Mouse (Mus musculus) kidney, postnatal 0 days (tissue): ENCODE measurements around the gene Capn2. TPM values are rescaled to one million over a fixed set of nuclear protein-coding genes. Genes with fewer than 3 reads are reported as not detected.

Experiments
- ATAC-seq: fragments of 200-750 bp; cut with Nextera tagmentation; replicated peaks from 2 replicates; pipeline ENCODE4 v1.8.0; 2017; ENCODE audit warnings: low read depth, moderate number of reproducible peaks, moderate TSS enrichment, moderate library complexity; ENCODE audit not compliant: low FRiP score
- DNase-seq: peaks from one replicate; pipeline ENCODE4 v3.0.0-alpha.2; 2016; ENCODE audit warnings: low spot score
- H3K27ac ChIP-seq: fragments of 300-500 bp; sonication (generic); 2 replicates; pipeline ENCODE4 v1.5.1; 2014; ENCODE audit warnings: mild to moderate bottlenecking
- H3K27me3 ChIP-seq: fragments of 300-500 bp; sonication (generic); 2 replicates; pipeline ENCODE4 v1.6.1; 2014; ENCODE audit warnings: low read length, mixed read lengths; ENCODE audit not compliant: insufficient read depth
- H3K36me3 ChIP-seq: fragments of 300-500 bp; sonication (generic); 2 replicates; pipeline ENCODE4 v1.6.1; 2014; ENCODE audit warnings: low read length, mixed read lengths; ENCODE audit not compliant: insufficient read depth
- H3K4me1 ChIP-seq: fragments of 300-500 bp; sonication (generic); replicated peaks from 2 replicates; pipeline ENCODE4 v1.6.1; 2014; ENCODE audit warnings: antibody characterized with exemption, low read length, mixed read lengths; ENCODE audit not compliant: insufficient read depth
- H3K4me2 ChIP-seq: fragments of 300-500 bp; sonication (generic); 2 replicates; pipeline ENCODE4 v1.6.1; 2014; ENCODE audit warnings: mild to moderate bottlenecking, low read length, moderate library complexity, mixed read lengths
- H3K4me3 ChIP-seq: fragments of 300-500 bp; sonication (generic); replicated peaks from 2 replicates; pipeline ENCODE4 v1.5.1; 2014; ENCODE audit warnings: low read depth, low read length
- H3K9ac ChIP-seq: fragments of 300-500 bp; sonication (generic); 2 replicates; pipeline ENCODE4 v1.6.1; 2014; ENCODE audit warnings: low read depth, low read length
- H3K9me3 ChIP-seq: fragments of 300-500 bp; sonication (generic); replicated peaks from 2 replicates; pipeline ENCODE4 v1.6.1; 2016; ENCODE audit warnings: low read length, inconsistent platforms, mixed read lengths
- CTCF ChIP-seq: IDR thresholded peaks from 2 replicates; pipeline ENCODE4 v1.5.1; 2016; ENCODE audit warnings: antibody characterized with exemption, low read depth, mild to moderate bottlenecking, moderate library complexity
- WGBS: fragments of 180-500 bp; shearing (Covaris S2); extraction: QIAGEN DNeasy Blood & Tissue Kit; methylation state at CpG from one replicate; pipeline ENCODE4 v1.1.7; 2014; 5-methylcytosine and 5-hydroxymethylcytosine counted together
- polyA plus RNA-seq: library from polyadenylated mRNA; unstranded; fragments of >200 nt; fragmentation: Nextera tagmentation; extraction: Ambion mirVana; gene quantifications from 2 replicates; pipeline ENCODE4 v1.2.1, GENCODE M21; 2015

Capn2 gene
- polyA plus RNA-seq, 1 experiment from 2014 or later: 95.1 TPM

GRCm38 (mm10) chr1:182460291-182461244, 56.8 kb downstream of the Capn2 start:
- TF ChIP-seq CTCF: no peak
- Histone ChIP-seq H3K27ac (peak overlapping the region; percentile 88), H3K4me3 (no peak overlapping the region), H3K27me3 (no peaks in the 10 kb centered on the region), H3K4me2 (no peak overlapping the region; the same call in 1 of the 2 replicates), H3K9me3 (no peaks in the 10 kb centered on the region), H3K9ac (no peak overlapping the region), H3K36me3 (peaks cover 17% of the 10 kb centered on the region), H3K4me1 (peaks cover 53% of the 10 kb centered on the region)
- ATAC-seq (no peak), DNase-seq (peak; percentile 91)
- WGBS: 33% methylated on average over 13 of the region's 13 CpGs

GRCm38 (mm10) chr1:182459436-182459835, 58.0 kb downstream of the Capn2 start:
- ATAC-seq (no peak), DNase-seq (no peak)
- H3K9ac ChIP-seq: no peak overlapping the region
- peaks cover 26% of the 10 kb centered on the region for H3K36me3 ChIP-seq
- WGBS: 64% methylated on average over 8 of the region's 8 CpGs
- peak overlapping the region; percentile 88 for H3K27ac ChIP-seq
- no peak overlapping the region for H3K4me3 ChIP-seq
- H3K4me2 ChIP-seq: no peak overlapping the region
- no peaks in the 10 kb centered on the region for H3K9me3 ChIP-seq
- no peak for TF ChIP-seq CTCF
- peaks cover 44% of the 10 kb centered on the region for H3K4me1 ChIP-seq
- H3K27me3 ChIP-seq: no peaks in the 10 kb centered on the region

- Histone ChIP-seq H3K27me3 (no peaks in the 10 kb centered on the region), H3K4me2 (no peak overlapping the region), H3K9ac (no peak overlapping the region), H3K4me1 (peaks cover 37% of the 10 kb centered on the region), H3K9me3 (no peaks in the 10 kb centered on the region), H3K4me3 (no peak overlapping the region), H3K27ac (no peak overlapping the region), H3K36me3 (peaks cover 33% of the 10 kb centered on the region)
- ATAC-seq: no peak
- no peak for TF ChIP-seq CTCF
- WGBS: 57% methylated on average over 19 of the region's 19 CpGs
- peak; percentile 69 for DNase-seq
Measured at GRCm38 (mm10) chr1:182458556-182458955, 58.9 kb downstream of the Capn2 start.

- no peak for ATAC-seq
- peaks cover 35% of the 10 kb centered on the region for H3K36me3 ChIP-seq
- H3K9me3 ChIP-seq: no peaks in the 10 kb centered on the region
- no peak overlapping the region for H3K27ac ChIP-seq
- peaks cover 15% of the 10 kb centered on the region for H3K4me1 ChIP-seq
- no peak for TF ChIP-seq CTCF
- H3K4me3 ChIP-seq: no peak overlapping the region
- DNase-seq: no peak
- H3K27me3 ChIP-seq: no peaks in the 10 kb centered on the region
- no peak overlapping the region for H3K9ac ChIP-seq
- H3K4me2 ChIP-seq: no peak overlapping the region
- 86% methylated on average over 2 of the region's 2 CpGs for WGBS
Measured at GRCm38 (mm10) chr1:182455080-182455479, 62.3 kb downstream of the Capn2 start.

- 44% methylated on average over 4 of the region's 4 CpGs for WGBS
Measured at GRCm38 (mm10) chr1:182452473-182452872, 64.9 kb downstream of the Capn2 start.

GRCm38 (mm10) chr1:182448276-182449035, 69.0 kb downstream of the Capn2 start:
- no peaks in the 10 kb centered on the region for H3K27me3 ChIP-seq
- no peak overlapping the region for H3K4me2 ChIP-seq
- H3K9ac ChIP-seq: no peak overlapping the region
- no peak for TF ChIP-seq CTCF
- WGBS: 94% methylated on average over 14 of the region's 14 CpGs
- no peak for DNase-seq
- no peak overlapping the region for H3K27ac ChIP-seq
- peaks cover 50% of the 10 kb centered on the region for H3K36me3 ChIP-seq
- no peak overlapping the region for H3K4me3 ChIP-seq
- no peak for ATAC-seq
- no peaks in the 10 kb centered on the region for H3K4me1 ChIP-seq
- no peaks in the 10 kb centered on the region for H3K9me3 ChIP-seq

More at GRCm38 (mm10) chr1:182452473-182452872, 64.9 kb downstream of the Capn2 start:
- Histone ChIP-seq H3K9ac (no peak overlapping the region), H3K9me3 (no peaks in the 10 kb centered on the region), H3K4me2 (no peak overlapping the region), H3K4me1 (no peaks in the 10 kb centered on the region), H3K27me3 (no peaks in the 10 kb centered on the region), H3K36me3 (peaks cover 41% of the 10 kb centered on the region), H3K27ac (peak overlapping the region; percentile 50; the same call in 1 of the 2 replicates), H3K4me3 (no peak overlapping the region)
- DNase-seq (no peak), ATAC-seq (no peak)
- TF ChIP-seq CTCF: no peak
